8 mouse cellular contexts compared by ENCODE assay signal in genomic region chr8:88279670-88280069, GRCm38 (mm10). TPM values are rescaled to one million over a fixed set of nuclear protein-coding genes. Genes with fewer than 3 reads are reported as not detected.
DNase-seq lines count a peak whose midpoint lies in the region; ATAC-seq and TF ChIP-seq lines count a peak whose summit lies in the region.
"Had no signal": no experiment of that assay in that cellular context is flagged by ENCODE, and none has a peak within 500 bp of the region (broad histone marks: within the 10 kb centered on the region; RNA-seq: fewer than 3 reads in every experiment).

No protein-coding gene starts in this region.

- no peak for TF ChIP-seq CTCF in stomach, postnatal 0 days (IDR thresholded peaks at IDR 0.05; ENCODE audit: low read depth)
- no peak for TF ChIP-seq CTCF in hindbrain, postnatal 0 days (IDR thresholded peaks at IDR 0.05; ENCODE audit: low read depth)

- ATAC-seq in stomach, embryonic 14.5 days (ENCODE audit: insufficient number of reproducible peaks, insufficient read depth, low FRiP score, low read depth), result peak; percentile 60; the same call in 1 of the 2 replicates
- ATAC-seq in stomach, postnatal 0 days (ENCODE audit: low FRiP score, low TSS enrichment), result no peak
- peak; percentile 89 for ATAC-seq in liver, embryonic 16.5 days (ENCODE audit: low read depth)
- ATAC-seq in hindbrain, postnatal 0 days, result no peak

- no peak for DNase-seq in stomach, postnatal 0 days (ENCODE audit: low spot score)
- DNase-seq in c-Kit-positive CD71-positive TER-119-negative erythroid progenitor cells, embryonic 14.5 days (ENCODE audit: low read depth), result peak; percentile 82
- no peak for DNase-seq in hindbrain, postnatal 0 days (ENCODE audit: low spot score)
- no peak for DNase-seq in adrenal gland, adult 2 months
- DNase-seq in ovary, postnatal 10 days (ENCODE audit: low spot score), result no peak
- DNase-seq: cerebellum, adult 11 months had no signal

- H3K27ac ChIP-seq in stomach, embryonic 14.5 days (ENCODE audit: low read length), result no peak overlapping the region
- no peak overlapping the region for H3K27ac ChIP-seq in stomach, postnatal 0 days (replicated peaks)
- peak overlapping the region; percentile 71 for H3K27ac ChIP-seq in liver, embryonic 16.5 days (ENCODE audit: low read length)
- H3K27ac ChIP-seq in hindbrain, postnatal 0 days, result no peak overlapping the region

- TF ChIP-seq EP300 in stomach, postnatal 0 days (optimal IDR thresholded peaks at IDR 0.05), result no peak

- no peak overlapping the region for H3K9ac ChIP-seq in stomach, embryonic 14.5 days (replicated peaks; ENCODE audit: low read depth, low read length)
- no peak overlapping the region for H3K9ac ChIP-seq in stomach, postnatal 0 days (ENCODE audit: low read length)
- H3K9ac ChIP-seq in liver, embryonic 16.5 days (ENCODE audit: low read depth, low read length), result no peak overlapping the region
- H3K9ac ChIP-seq in hindbrain, postnatal 0 days (replicated peaks; ENCODE audit: low read length), result no peak overlapping the region

- no peaks in the 10 kb centered on the region for H3K36me3 ChIP-seq in stomach, embryonic 14.5 days (ENCODE audit: control insufficient read depth, insufficient read depth, low read length)
- no peaks in the 10 kb centered on the region for H3K36me3 ChIP-seq in stomach, postnatal 0 days (ENCODE audit: control insufficient read depth, insufficient read depth, low read length)
- no peaks in the 10 kb centered on the region for H3K36me3 ChIP-seq in liver, embryonic 16.5 days (ENCODE audit: control insufficient read depth, insufficient read depth)
- no peaks in the 10 kb centered on the region for H3K36me3 ChIP-seq in hindbrain, postnatal 0 days (ENCODE audit: insufficient read depth, low read length)

- H3K4me3 ChIP-seq in stomach, embryonic 14.5 days (ENCODE audit: low read depth, low read length), result no peak overlapping the region
- H3K4me3 ChIP-seq in stomach, postnatal 0 days (ENCODE audit: low read depth, low read length), result no peak overlapping the region
- H3K4me3 ChIP-seq in liver, embryonic 16.5 days (ENCODE audit: low read depth, low read length), result peak overlapping the region; percentile 23; the same call in 1 of the 2 replicates
- no peak overlapping the region for H3K4me3 ChIP-seq in hindbrain, postnatal 0 days (ENCODE audit: low read length)

- 70% methylated on average over 6 of the region's 6 CpGs for WGBS in stomach, embryonic 14.5 days
- 50% methylated on average over 6 of the region's 6 CpGs for WGBS in stomach, postnatal 0 days
- WGBS in liver, embryonic 16.5 days (ENCODE audit: insufficient replicate concordance), result 15% methylated on average over 6 of the region's 6 CpGs
- WGBS in hindbrain, postnatal 0 days, result 86% methylated on average over 6 of the region's 6 CpGs

- no peak overlapping the region for H3K4me2 ChIP-seq in stomach, embryonic 14.5 days (replicated peaks; ENCODE audit: low read depth, low read length)
- H3K4me2 ChIP-seq in stomach, postnatal 0 days (replicated peaks; ENCODE audit: low read depth), result no peak overlapping the region
- peak overlapping the region; percentile 51 for H3K4me2 ChIP-seq in liver, embryonic 16.5 days (ENCODE audit: low read depth, low read length)
- no peak overlapping the region for H3K4me2 ChIP-seq in hindbrain, postnatal 0 days (ENCODE audit: low read depth, low read length)

- no peaks in the 10 kb centered on the region; the same call in 1 of the 2 replicates for H3K4me1 ChIP-seq in stomach, embryonic 14.5 days (ENCODE audit: control insufficient read depth, insufficient read depth, low read length)
- no peaks in the 10 kb centered on the region; the same call in 1 of the 2 replicates for H3K4me1 ChIP-seq in stomach, postnatal 0 days (replicated peaks; ENCODE audit: control insufficient read depth, insufficient read depth)
- peaks cover 30% of the 10 kb centered on the region for H3K4me1 ChIP-seq in liver, embryonic 16.5 days (ENCODE audit: control insufficient read depth, low read depth, low read length)
- H3K4me1 ChIP-seq in hindbrain, postnatal 0 days (ENCODE audit: insufficient read depth, low read length), result no peaks in the 10 kb centered on the region

- H3K9me3 ChIP-seq in stomach, embryonic 14.5 days (ENCODE audit: control insufficient read depth, low read depth, low read length), result no peaks in the 10 kb centered on the region
- H3K9me3 ChIP-seq in stomach, postnatal 0 days (ENCODE audit: control insufficient read depth, low read length), result no peaks in the 10 kb centered on the region
- no peaks in the 10 kb centered on the region for H3K9me3 ChIP-seq in liver, embryonic 16.5 days (replicated peaks; ENCODE audit: control insufficient read depth, low read length)
- H3K9me3 ChIP-seq in hindbrain, postnatal 0 days (ENCODE audit: low read length), result no peaks in the 10 kb centered on the region

- no peaks in the 10 kb centered on the region for H3K27me3 ChIP-seq in stomach, embryonic 14.5 days (ENCODE audit: control insufficient read depth, insufficient read depth, low read length)
- no peaks in the 10 kb centered on the region for H3K27me3 ChIP-seq in stomach, postnatal 0 days (ENCODE audit: control insufficient read depth, insufficient read depth, low read length)
- no peaks in the 10 kb centered on the region for H3K27me3 ChIP-seq in liver, embryonic 16.5 days (ENCODE audit: control insufficient read depth, insufficient read depth, low read depth, low read length)
- H3K27me3 ChIP-seq in hindbrain, postnatal 0 days (ENCODE audit: insufficient read depth, low read length), result no peaks in the 10 kb centered on the region

RNA-seq across cellular contexts. Expression of gene Adcy7, which starts 7.5 kb away (rescaled TPM):
- polyA plus RNA-seq in stomach, embryonic 14.5 days (2014; fragmentation: Nextera tagmentation; extraction: Ambion mirVana), result 3.8 and 5.0 TPM in 2 replicates
- 5.2 and 5.7 TPM in 2 replicates for polyA plus RNA-seq in stomach, postnatal 0 days (2015; fragmentation: Nextera tagmentation; extraction: Ambion mirVana)
- 18.5 and 19.8 TPM in 2 replicates for polyA plus RNA-seq in liver, embryonic 16.5 days (2015; fragmentation: Nextera tagmentation; extraction: Ambion mirVana)
- 21.2 and 23.2 TPM in 2 replicates for total RNA-seq in hindbrain, postnatal 0 days (2014; rRNA removed)
- 7.6 and 8.6 TPM in 2 replicates for polyA plus RNA-seq in hindbrain, postnatal 0 days (2015; fragmentation: Nextera tagmentation; extraction: Ambion mirVana)
- total RNA-seq in adrenal gland, adult 2 months (2021), result 10 to 100 TPM in 1 of 2 experiments, 1 to 10 TPM in 1; 4.8 to 18.6 TPM
- polyA plus RNA-seq in adrenal gland, adult 2 months (2012; rRNA removed), result 8.7 and 11.3 TPM in 2 replicates

Comparison
In these comparisons a context has a peak if more than half of its experiments do, and no peak if none do; other contexts are left out.
1. ATAC-seq: peak in stomach, embryonic 14.5 days (single experiment) and liver, embryonic 16.5 days (single experiment); none in stomach, postnatal 0 days (single experiment) and hindbrain, postnatal 0 days (single experiment).